Mouse (Mus musculus): ENCODE results near the gene Nxph1. TPM values are rescaled to one million over a fixed set of nuclear protein-coding genes. Genes with fewer than 3 reads are reported as not detected.

Gene Nxph1
- total and polyA plus RNA-seq, 3 experiments = not detected

- Histone ChIP-seq H3K36me3 (ENCODE audit: control insufficient read depth in 1 of 2, insufficient read depth in 2 of 2, low read length in 2 of 2) (no peaks in the 10 kb centered on the region), H3K9ac (ENCODE audit: control insufficient read depth, low read depth, low read length, poor library complexity, severe bottlenecking) (no peak overlapping the region), H3K27ac (ENCODE audit: control insufficient read depth, low read depth, low read length) (no peak overlapping the region), H3K79me2 (ENCODE audit: control insufficient read depth, insufficient read depth, low read length, poor library complexity) (no peaks in the 10 kb centered on the region), H3K27me3 (ENCODE audit: control insufficient read depth in 1 of 2, insufficient read depth in 2 of 2, low read length in 2 of 2) (no peaks in the 10 kb centered on the region), H3K4me1 (ENCODE audit: control insufficient read depth in 1 of 2, insufficient read depth in 2 of 2, low read length in 2 of 2) (no peaks in the 10 kb centered on the region), H3K4me3 (ENCODE audit: control insufficient read depth in 1 of 2, insufficient read depth in 1 of 2, low read depth in 2 of 2, low read length in 2 of 2) (no peak overlapping the region), H3K9me3 (replicated peaks; ENCODE audit: insufficient read depth, low read length) (no peaks in the 10 kb centered on the region)
- TF ChIP-seq E2F4 (IDR thresholded peaks at IDR 0.05; ENCODE audit: borderline replicate concordance, low read depth, low read length) = no peak
- no peak for TF ChIP-seq ELF1 (IDR thresholded peaks at IDR 0.05; ENCODE audit: low read depth, low read length)
- TF ChIP-seq NELFE (IDR thresholded peaks at IDR 0.05; ENCODE audit: low read depth, low read length) = no peak
- no peak for TF ChIP-seq USF1 (IDR thresholded peaks at IDR 0.05; ENCODE audit: low read depth, low read length)
- TF ChIP-seq TAL1 (IDR thresholded peaks at IDR 0.05; ENCODE audit: low read length) = no peak
- no peak for TF ChIP-seq MYB (IDR thresholded peaks at IDR 0.05; ENCODE audit: low read depth, low read length)
- no peak for TF ChIP-seq SIN3A (IDR thresholded peaks at IDR 0.05; ENCODE audit: low read length)
- no peak for TF ChIP-seq POLR2AphosphoS5 (IDR thresholded peaks at IDR 0.05; ENCODE audit: borderline replicate concordance, low read depth, low read length)
- TF ChIP-seq ZMIZ1 (IDR thresholded peaks at IDR 0.05; ENCODE audit: low read depth, low read length) = no peak
- no peak for TF ChIP-seq BHLHE40 (IDR thresholded peaks at IDR 0.05; ENCODE audit: borderline replicate concordance, low read depth, low read length)
- DNase-seq (ENCODE audit: low read depth, low spot score) = no peak
Observed at GRCm38 (mm10) chr6:9097345-9097744, 149.1 kb downstream of the Nxph1 start.

GRCm38 (mm10) chr6:9107366-9107765 is 159.1 kb downstream of the Nxph1 start:
- no peak for TF ChIP-seq CHD1 (IDR thresholded peaks at IDR 0.05; ENCODE audit: low read depth, low read length)
- TF ChIP-seq MAZ (IDR thresholded peaks at IDR 0.05; ENCODE audit: low read depth, low read length) = no peak
- TF ChIP-seq GABPA (IDR thresholded peaks at IDR 0.05; ENCODE audit: low read depth, low read length) = no peak
- TF ChIP-seq MAX (IDR thresholded peaks at IDR 0.05; ENCODE audit: low read length) = no peak
- no peak for TF ChIP-seq ZC3H11A (IDR thresholded peaks at IDR 0.05; ENCODE audit: low read depth, low read length)
- TF ChIP-seq JUND (IDR thresholded peaks at IDR 0.05; ENCODE audit: low read depth, low read length) = no peak
- TF ChIP-seq MXI1 (IDR thresholded peaks at IDR 0.05; ENCODE audit: low read depth, low read length) = no peak
- TF ChIP-seq MEF2A (IDR thresholded peaks at IDR 0.05; ENCODE audit: extremely low read depth, insufficient replicate concordance, low read depth, low read length, poor library complexity, severe bottlenecking) = no peak
- TF ChIP-seq POLR2AphosphoS5 (IDR thresholded peaks at IDR 0.05; ENCODE audit: borderline replicate concordance, low read depth, low read length) = no peak
- no peak for TF ChIP-seq NRF1 (IDR thresholded peaks at IDR 0.05; ENCODE audit: insufficient read depth, low read depth, low read length, poor library complexity, severe bottlenecking)
- TF ChIP-seq MYC (IDR thresholded peaks at IDR 0.05; ENCODE audit: low read depth, low read length) = no peak
- TF ChIP-seq NELFE (IDR thresholded peaks at IDR 0.05; ENCODE audit: low read depth, low read length) = no peak
- TF ChIP-seq ZKSCAN1 (IDR thresholded peaks at IDR 0.05; ENCODE audit: low read depth, low read length) = no peak
- TF ChIP-seq BHLHE40 (IDR thresholded peaks at IDR 0.05; ENCODE audit: borderline replicate concordance, low read depth, low read length) = no peak
- no peak for TF ChIP-seq POLR2AphosphoS2 (IDR thresholded peaks at IDR 0.05; ENCODE audit: low read length)
- no peak for TF ChIP-seq EP300 (IDR thresholded peaks at IDR 0.05; ENCODE audit: low read depth in 1 of 2, low read length in 2 of 2)
- no peak for TF ChIP-seq USF2 (IDR thresholded peaks at IDR 0.05; ENCODE audit: borderline replicate concordance in 1 of 2, insufficient read depth in 1 of 2, low read depth in 1 of 2, low read length in 2 of 2)
- TF ChIP-seq ELF1 (IDR thresholded peaks at IDR 0.05; ENCODE audit: low read depth, low read length) = no peak
- TF ChIP-seq RAD21 (IDR thresholded peaks at IDR 0.05; ENCODE audit: low read depth, low read length) = no peak
- no peak for TF ChIP-seq TCF12 (IDR thresholded peaks at IDR 0.05; ENCODE audit: low read depth, low read length)
- Histone ChIP-seq H3K27me3 (ENCODE audit: control insufficient read depth in 1 of 2, insufficient read depth in 2 of 2, low read length in 2 of 2) (no peaks in the 10 kb centered on the region), H3K27ac (ENCODE audit: control insufficient read depth, low read depth, low read length) (no peak overlapping the region), H3K4me3 (ENCODE audit: control insufficient read depth in 1 of 2, insufficient read depth in 1 of 2, low read depth in 2 of 2, low read length in 2 of 2) (no peak overlapping the region), H3K79me2 (ENCODE audit: control insufficient read depth, insufficient read depth, low read length, poor library complexity) (no peaks in the 10 kb centered on the region), H3K9ac (ENCODE audit: control insufficient read depth, low read depth, low read length, poor library complexity, severe bottlenecking) (no peak overlapping the region), H3K9me3 (replicated peaks; ENCODE audit: insufficient read depth, low read length) (no peaks in the 10 kb centered on the region), H3K36me3 (ENCODE audit: control insufficient read depth in 1 of 2, insufficient read depth in 2 of 2, low read length in 2 of 2) (no peaks in the 10 kb centered on the region), H3K4me1 (ENCODE audit: control insufficient read depth in 1 of 2, insufficient read depth in 2 of 2, low read length in 2 of 2) (no peaks in the 10 kb centered on the region)
- DNase-seq (ENCODE audit: low read depth, low spot score) = no peak

Data from MEL (cell line).